Mouse (Mus musculus): ENCODE measurements at regions not wholly inside any gene's neighbourhood (a gene's known extent, or its start where the extent isn't known, plus 50 kb on each side); places are given as distances from the start of the nearest gene placed in this dataset.

DNA sequence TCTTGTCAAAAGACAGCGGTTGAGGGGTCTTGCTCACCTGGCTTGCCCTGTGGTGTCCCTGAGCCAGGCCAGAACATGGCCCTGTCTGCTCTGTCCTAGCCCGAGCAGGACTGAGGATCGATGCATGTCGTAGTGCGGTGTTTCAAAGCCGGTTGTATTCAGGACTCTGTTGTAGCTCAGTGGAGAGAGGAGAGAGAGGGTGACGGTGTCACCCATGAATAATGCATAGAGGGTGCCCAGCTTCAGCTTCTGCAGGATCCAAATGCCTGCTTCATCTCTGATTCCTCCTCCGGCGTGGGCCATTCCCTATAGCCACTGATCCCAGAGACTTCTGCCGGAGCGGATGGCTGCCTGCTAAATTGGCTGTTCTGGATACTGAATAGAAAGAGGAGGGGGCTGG, 126.7 kb upstream of the Cadm1 start:
- Histone ChIP-seq H3K4me2 (no peak overlapping the region), H3K9me3 (no peaks in the 10 kb centered on the region), H3K9ac (no peak overlapping the region), H3K27me3 (peaks cover 52% of the 10 kb centered on the region), H3K27ac (no peak overlapping the region), H3K4me1 (peaks cover 58% of the 10 kb centered on the region), H3K36me3 (no peaks in the 10 kb centered on the region), H3K4me3 (no peak overlapping the region)
- ATAC-seq (ENCODE audit: insufficient number of reproducible peaks, insufficient read depth, low FRiP score, low TSS enrichment, low read depth): no peak
- WGBS: 78% methylated on average over 11 of the region's 11 CpGs

GRCm38 (mm10) chr9:47404821-47405220, 125.2 kb upstream of the Cadm1 start:
- Histone ChIP-seq H3K27ac (no peak overlapping the region), H3K9ac (no peak overlapping the region), H3K4me3 (no peak overlapping the region), H3K4me1 (peaks cover 55% of the 10 kb centered on the region), H3K4me2 (no peak overlapping the region), H3K9me3 (no peaks in the 10 kb centered on the region), H3K27me3 (peaks cover 52% of the 10 kb centered on the region), H3K36me3 (no peaks in the 10 kb centered on the region)
- 37% methylated on average over 3 of the region's 3 CpGs for WGBS
- no peak for ATAC-seq (ENCODE audit: insufficient number of reproducible peaks, insufficient read depth, low FRiP score, low TSS enrichment, low read depth)

- Histone ChIP-seq H3K9me3 (no peaks in the 10 kb centered on the region), H3K4me1 (peaks cover 53% of the 10 kb centered on the region), H3K36me3 (no peaks in the 10 kb centered on the region), H3K27me3 (peaks cover 55% of the 10 kb centered on the region), H3K4me2 (no peak overlapping the region), H3K4me3 (no peak overlapping the region), H3K9ac (no peak overlapping the region), H3K27ac (no peak overlapping the region)
- no peak for ATAC-seq (ENCODE audit: insufficient number of reproducible peaks, insufficient read depth, low FRiP score, low TSS enrichment, low read depth)
- WGBS: 33% methylated on average over 4 of the region's 4 CpGs
These were observed 124.4 kb upstream of the Cadm1 start for GRCm38 (mm10) chr9:47405547-47405946.

- WGBS: 14% methylated on average over 7 of the region's 7 CpGs
- H3K27ac ChIP-seq: 0 out of 2 replicates have a peak overlapping the region, but pooled peaks have one; percentile 4
- no peak overlapping the region for H3K4me3 ChIP-seq
- no peaks in the 10 kb centered on the region for H3K9me3 ChIP-seq
- 0 out of 2 replicates have a peak, but pooled peaks have one; percentile 62 for ATAC-seq (ENCODE audit: insufficient number of reproducible peaks, insufficient read depth, low FRiP score, low TSS enrichment, low read depth)
- no peak overlapping the region for H3K9ac ChIP-seq
- H3K4me2 ChIP-seq: peak overlapping the region; percentile 11; the same call in 1 of the 2 replicates
- no peaks in the 10 kb centered on the region for H3K36me3 ChIP-seq
- peaks cover 45% of the 10 kb centered on the region for H3K4me1 ChIP-seq
- H3K27me3 ChIP-seq: peaks cover 60% of the 10 kb centered on the region
These were observed 122.8 kb upstream of the Cadm1 start for GRCm38 (mm10) chr9:47407007-47407670.

DNA sequence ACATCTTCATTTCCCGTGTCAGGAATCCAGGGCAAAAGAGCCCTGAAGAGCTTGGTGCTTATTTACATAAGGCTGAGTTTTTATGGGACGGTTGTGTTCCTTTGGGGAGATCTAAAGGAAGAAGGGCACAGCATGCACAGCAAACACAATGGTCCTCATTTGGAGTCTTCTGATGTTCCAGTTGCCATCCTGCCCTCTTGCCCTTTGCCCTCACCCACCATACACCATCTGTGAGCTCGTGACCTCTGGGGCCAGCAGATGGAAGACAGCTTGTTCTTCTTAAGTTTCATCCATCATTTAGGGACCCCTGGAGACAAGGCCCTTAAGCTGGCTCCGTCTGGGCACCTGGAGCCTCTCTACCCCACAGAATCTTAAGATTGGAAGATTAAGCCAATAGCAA, 121.9 kb upstream of the Cadm1 start:
- Histone ChIP-seq H3K4me2 (no peak overlapping the region), H3K36me3 (no peaks in the 10 kb centered on the region), H3K27me3 (peaks cover 55% of the 10 kb centered on the region), H3K4me3 (no peak overlapping the region), H3K9me3 (no peaks in the 10 kb centered on the region), H3K9ac (no peak overlapping the region), H3K27ac (no peak overlapping the region), H3K4me1 (peaks cover 45% of the 10 kb centered on the region)
- ATAC-seq (ENCODE audit: insufficient number of reproducible peaks, insufficient read depth, low FRiP score, low TSS enrichment, low read depth): no peak
- 44% methylated on average over 4 of the region's 4 CpGs for WGBS

DNA sequence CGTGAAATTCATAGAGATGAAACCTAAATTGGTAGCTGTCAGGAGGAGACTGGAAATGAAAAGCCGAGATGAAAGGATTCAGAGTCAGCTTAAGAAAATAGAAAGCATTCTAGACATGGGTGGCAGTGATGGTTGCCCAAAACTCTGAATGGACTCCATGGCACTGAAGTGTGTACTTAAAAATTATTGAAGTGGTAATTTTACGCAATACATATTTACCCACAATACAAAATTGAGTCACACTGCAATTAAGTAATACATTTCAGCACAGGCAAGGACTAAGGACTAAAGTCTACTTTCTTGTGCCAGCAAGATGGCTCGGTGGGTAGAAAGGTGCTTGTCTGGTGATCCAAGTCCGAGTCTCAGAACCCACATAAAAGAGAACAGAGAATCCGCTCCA, 120.4 kb upstream of the Cadm1 start:
- Histone ChIP-seq H3K9me3 (no peaks in the 10 kb centered on the region), H3K4me1 (peaks cover 33% of the 10 kb centered on the region), H3K27ac (no peak overlapping the region), H3K4me2 (no peak overlapping the region), H3K27me3 (peaks cover 45% of the 10 kb centered on the region), H3K36me3 (no peaks in the 10 kb centered on the region), H3K4me3 (no peak overlapping the region), H3K9ac (no peak overlapping the region)
- no peak for ATAC-seq (ENCODE audit: insufficient number of reproducible peaks, insufficient read depth, low FRiP score, low TSS enrichment, low read depth)
- WGBS: 83% methylated on average over 6 of the region's 6 CpGs

GRCm38 (mm10) chr9:47412786-47413185, 117.2 kb upstream of the Cadm1 start:
- H3K27me3 ChIP-seq: peaks cover 40% of the 10 kb centered on the region
- WGBS: 23% methylated on average over 2 of the region's 2 CpGs
- ATAC-seq (ENCODE audit: insufficient number of reproducible peaks, insufficient read depth, low FRiP score, low TSS enrichment, low read depth): no peak

DNA sequence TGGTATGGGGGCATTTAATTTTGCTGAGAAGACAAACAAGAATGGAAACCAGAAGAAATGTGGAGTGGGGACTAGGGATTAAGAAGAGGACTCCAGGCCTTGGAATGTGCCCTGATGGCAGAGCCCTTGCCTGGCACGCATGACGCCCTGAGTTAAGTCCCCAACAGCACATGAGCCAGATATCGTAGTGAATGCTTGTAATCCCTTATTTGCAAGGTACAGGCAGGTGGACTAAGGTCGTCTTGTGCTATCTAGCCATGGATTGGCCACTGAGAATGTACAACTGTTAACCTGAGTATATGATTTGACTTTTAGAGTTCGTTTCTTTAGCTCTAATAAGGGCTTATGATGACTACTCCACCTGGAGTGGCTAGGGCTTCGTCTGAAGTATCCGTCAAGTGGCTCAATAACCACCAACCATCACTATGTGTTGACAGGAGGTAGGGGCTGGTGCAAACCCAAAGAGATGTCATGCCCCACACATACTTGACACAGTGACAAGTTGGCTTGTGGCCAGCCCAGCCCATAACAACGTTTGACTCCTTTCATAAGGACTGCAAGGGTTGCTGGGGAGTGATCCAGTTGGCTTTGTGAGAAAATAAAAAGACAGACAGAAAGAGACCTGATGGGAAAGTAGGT, 115.5 kb upstream of the Cadm1 start:
- no peak overlapping the region for H3K4me3 ChIP-seq
- WGBS: 83% methylated on average over 8 of the region's 8 CpGs

More at GRCm38 (mm10) chr9:47412786-47413185, 117.2 kb upstream of the Cadm1 start:
- no peaks in the 10 kb centered on the region for H3K9me3 ChIP-seq
- no peak overlapping the region for H3K4me2 ChIP-seq
- no peak overlapping the region for H3K9ac ChIP-seq
- 0 out of 2 replicates have a peak, but pooled peaks cover 5% of the 10 kb centered on the region for H3K4me1 ChIP-seq
- H3K36me3 ChIP-seq: no peaks in the 10 kb centered on the region
- H3K4me3 ChIP-seq: no peak overlapping the region
- H3K27ac ChIP-seq: no peak overlapping the region

DNA sequence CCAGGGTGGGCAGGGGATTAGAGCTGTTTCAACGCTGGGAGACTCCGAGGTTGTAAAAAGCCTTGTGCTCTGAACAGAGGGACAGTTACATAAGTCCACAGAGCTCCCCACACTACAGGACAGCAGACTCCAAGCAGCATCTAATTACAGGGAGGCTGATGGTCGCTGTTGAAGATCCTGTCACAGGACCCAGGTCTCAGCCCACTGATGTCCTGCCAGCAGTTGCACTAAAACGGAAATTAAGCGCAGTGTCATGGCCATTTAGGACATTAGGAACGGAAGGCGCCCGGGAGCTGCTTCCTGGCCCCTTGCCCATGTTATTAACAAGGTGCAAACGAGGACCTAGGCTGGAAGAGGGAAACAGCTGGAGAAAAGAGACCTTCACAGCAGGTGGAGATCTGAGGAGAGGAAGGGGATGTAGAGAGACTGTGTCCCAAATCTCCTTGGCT, 107.8 kb upstream of the Cadm1 start:
- H3K4me2 ChIP-seq: no peak overlapping the region
- H3K4me1 ChIP-seq: peaks cover 21% of the 10 kb centered on the region
- no peaks in the 10 kb centered on the region for H3K36me3 ChIP-seq
- H3K9me3 ChIP-seq: no peaks in the 10 kb centered on the region
- no peak overlapping the region for H3K9ac ChIP-seq
- H3K4me3 ChIP-seq: no peak overlapping the region
- 23% methylated on average over 9 of the region's 9 CpGs for WGBS
- 0 out of 2 replicates have a peak, but pooled peaks cover 6% of the 10 kb centered on the region for H3K27me3 ChIP-seq
- no peak overlapping the region for H3K27ac ChIP-seq
- no peak for ATAC-seq (ENCODE audit: insufficient number of reproducible peaks, insufficient read depth, low FRiP score, low TSS enrichment, low read depth)

More for the DNA sequence above, 115.5 kb upstream of the Cadm1 start:
- no peak for ATAC-seq (ENCODE audit: insufficient number of reproducible peaks, insufficient read depth, low FRiP score, low TSS enrichment, low read depth)
- H3K9me3 ChIP-seq: no peaks in the 10 kb centered on the region
- H3K9ac ChIP-seq: no peak overlapping the region
- H3K36me3 ChIP-seq: no peaks in the 10 kb centered on the region
- no peak overlapping the region for H3K4me2 ChIP-seq
- H3K27me3 ChIP-seq: peaks cover 28% of the 10 kb centered on the region
- H3K4me1 ChIP-seq: no peaks in the 10 kb centered on the region
- no peak overlapping the region for H3K27ac ChIP-seq

DNA sequence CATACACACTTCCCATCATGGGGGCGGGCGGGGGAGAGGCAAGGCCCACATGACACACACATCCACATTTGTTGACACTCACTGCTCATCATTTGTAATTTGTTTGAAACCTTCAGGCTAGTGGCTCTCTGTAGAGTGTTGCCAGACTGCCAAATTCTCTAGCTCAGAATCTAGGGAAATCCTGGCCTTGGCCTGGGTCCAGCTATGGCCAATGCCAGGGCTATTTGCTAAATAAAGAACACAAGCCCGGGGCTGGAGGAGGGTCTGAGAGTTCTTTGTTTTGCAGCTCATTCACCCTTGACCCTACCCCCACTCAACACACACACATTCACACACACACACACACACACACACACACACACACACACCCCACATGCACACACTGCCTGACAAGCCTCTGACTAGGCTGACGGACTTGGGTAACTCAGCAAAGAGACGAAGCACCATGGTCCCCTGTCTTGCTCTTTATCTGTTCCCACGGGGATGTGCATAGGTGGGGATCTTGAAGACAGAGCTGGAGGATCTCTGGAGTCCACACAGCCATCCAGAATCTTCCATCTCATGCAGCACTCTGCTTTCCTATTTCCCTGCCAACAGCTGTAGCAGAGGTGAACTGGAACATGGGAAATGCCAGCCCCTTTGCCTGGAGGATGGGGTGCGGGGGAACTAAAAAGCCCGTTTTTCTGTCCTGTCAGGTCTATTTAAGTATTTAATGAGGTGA, 107.1 kb upstream of the Cadm1 start:
- H3K27ac ChIP-seq: no peak overlapping the region
- 0 out of 2 replicates have a peak, but pooled peaks cover 6% of the 10 kb centered on the region for H3K27me3 ChIP-seq
- no peak for ATAC-seq (ENCODE audit: insufficient number of reproducible peaks, insufficient read depth, low FRiP score, low TSS enrichment, low read depth)
- no peak overlapping the region for H3K9ac ChIP-seq
- no peak overlapping the region for H3K4me2 ChIP-seq
- no peaks in the 10 kb centered on the region for H3K9me3 ChIP-seq
- no peaks in the 10 kb centered on the region for H3K36me3 ChIP-seq
- H3K4me1 ChIP-seq: peaks cover 21% of the 10 kb centered on the region
- no peak overlapping the region for H3K4me3 ChIP-seq
- 54% methylated on average over 8 of the region's 8 CpGs for WGBS

DNA sequence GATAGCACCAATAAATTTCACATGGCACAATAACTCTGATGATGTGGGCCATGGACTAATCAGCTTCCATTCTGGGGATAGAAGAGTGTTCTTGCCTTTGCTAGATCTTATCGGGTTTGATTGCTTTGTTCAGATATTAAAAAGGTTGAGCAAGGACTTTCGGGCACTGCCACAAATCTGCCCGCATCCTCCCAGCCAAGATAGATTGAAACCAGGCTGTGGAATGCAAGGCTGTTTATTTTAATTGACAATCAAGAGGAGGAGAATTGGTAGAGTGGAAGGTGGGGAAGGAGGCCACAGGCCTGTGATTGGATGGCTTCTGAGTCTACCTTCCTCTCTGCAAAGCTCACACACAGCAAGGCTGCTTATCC, 106.5 kb upstream of the Cadm1 start:
- Histone ChIP-seq H3K9ac (no peak overlapping the region), H3K27me3 (0 out of 2 replicates have a peak, but pooled peaks cover 6% of the 10 kb centered on the region), H3K36me3 (no peaks in the 10 kb centered on the region), H3K27ac (no peak overlapping the region), H3K9me3 (no peaks in the 10 kb centered on the region), H3K4me1 (peaks cover 21% of the 10 kb centered on the region), H3K4me3 (no peak overlapping the region), H3K4me2 (no peak overlapping the region)
- 49% methylated on average over 3 of the region's 3 CpGs for WGBS
- no peak for ATAC-seq (ENCODE audit: insufficient number of reproducible peaks, insufficient read depth, low FRiP score, low TSS enrichment, low read depth)

All from embryonic facial prominence, embryonic 13.5 days (tissue).